Mouse (Mus musculus) inflammation-experienced regulatory T-cells, adult 6 months (primary cell): ENCODE results near the gene Cnih1. TPM values are rescaled to one million over a fixed set of nuclear protein-coding genes. Genes with fewer than 3 reads are reported as not detected.

ENCODE experiments used
- polyA plus RNA-seq, 3 experiments: library from polyadenylated mRNA; unstranded; fragments of 100-300 nt; shearing (Covaris generic); gene quantifications; one replicate each; pipeline ENCODE4 v1.2.1; 2017

Cnih1 gene
- polyA plus RNA-seq, 3 experiments from 2014 or later = 68.7 to 99.0 (median 71.8) TPM

Other genes with a start within 250 kb of the Cnih1 start
- gene Cdkn3, start 27.9 kb downstream of the Cnih1 start, polyA plus RNA-seq = 10 to 100 TPM in 1 of 3 experiments, 1 to 10 TPM in 2; 5.0 to 73.4 (median 7.6) TPM
- gene Gmfb, start 33.8 kb upstream of the Cnih1 start, polyA plus RNA-seq = 100 to 1,000 TPM in 1 of 3 experiments, 10 to 100 TPM in 2; 93.1 to 115 (median 98.6) TPM
- 10 to 100 TPM in 2 of 3 experiments, 1 to 10 TPM in 1; 8.2 to 12.2 (median 11.3) TPM for gene Cgrrf1, start 43.7 kb upstream of the Cnih1 start, polyA plus RNA-seq
- not detected for gene Samd4, start 94.4 kb upstream of the Cnih1 start, polyA plus RNA-seq